Mouse (Mus musculus) limb, embryonic 12.5 days (tissue): ENCODE data around the gene Ubn1. TPM values are rescaled to one million over a fixed set of nuclear protein-coding genes. Genes with fewer than 3 reads are reported as not detected.

ENCODE experiments used
- ATAC-seq: fragments of 200-750 bp; cut with Nextera tagmentation; 2 replicates; pipeline ENCODE4 v1.8.0; 2017; ENCODE audit warnings: low read depth, moderate TSS enrichment; ENCODE audit not compliant: insufficient number of reproducible peaks, insufficient read depth, low FRiP score, low TSS enrichment
- H3K27ac ChIP-seq: fragments of 300-500 bp; sonication (generic); 2 replicates; pipeline ENCODE4 v1.5.1; 2016; ENCODE audit warnings: mild to moderate bottlenecking, moderate library complexity
- H3K27me3 ChIP-seq: fragments of 300-500 bp; sonication (generic); 2 replicates; pipeline ENCODE4 v1.6.1; 2016; ENCODE audit warnings: mild to moderate bottlenecking, moderate library complexity
- H3K36me3 ChIP-seq: fragments of 300-500 bp; sonication (generic); 2 replicates; pipeline ENCODE4 v1.6.1; 2016; ENCODE audit warnings: mild to moderate bottlenecking, moderate library complexity
- H3K4me1 ChIP-seq: fragments of 300-500 bp; sonication (generic); replicated peaks from 2 replicates; pipeline ENCODE4 v1.6.1; 2016
- H3K4me2 ChIP-seq: fragments of 300-500 bp; sonication (generic); 2 replicates; pipeline ENCODE4 v1.6.1; 2016; ENCODE audit warnings: mild to moderate bottlenecking, moderate library complexity
- H3K4me3 ChIP-seq: fragments of 300-500 bp; sonication (generic); replicated peaks from 2 replicates; pipeline ENCODE4 v1.5.1; 2016; ENCODE audit warnings: mild to moderate bottlenecking
- H3K9ac ChIP-seq: fragments of 300-500 bp; sonication (generic); replicated peaks from 2 replicates; pipeline ENCODE4 v1.6.1; 2016; ENCODE audit warnings: mild to moderate bottlenecking, moderate library complexity
- H3K9me3 ChIP-seq: fragments of 300-500 bp; sonication (generic); 2 replicates; pipeline ENCODE4 v1.6.1; 2016; ENCODE audit warnings: mild to moderate bottlenecking, moderate library complexity
- WGBS: fragments of 180-500 bp; shearing (Covaris S2); methylation state at CpG from one replicate; pipeline ENCODE4 v1.1.7; 2016; 5-methylcytosine and 5-hydroxymethylcytosine counted together
- polyA plus RNA-seq: library from polyadenylated mRNA; unstranded; fragments of >200 nt; fragmentation: Nextera tagmentation; extraction: Ambion mirVana; gene quantifications from 2 replicates; pipeline ENCODE4 v1.2.1, GENCODE M21; 2016

Ubn1 gene
- polyA plus RNA-seq, 1 experiment from 2014 or later, result 27.0 TPM

GRCm38 (mm10) chr16:5119845-5120244 is 70.0 kb downstream of the Ubn1 start:
- Histone ChIP-seq H3K27me3 (peaks cover 34% of the 10 kb centered on the region), H3K9me3 (no peaks in the 10 kb centered on the region), H3K4me3 (no peak overlapping the region), H3K4me2 (no peak overlapping the region), H3K27ac (no peak overlapping the region), H3K36me3 (no peaks in the 10 kb centered on the region), H3K4me1 (no peaks in the 10 kb centered on the region), H3K9ac (no peak overlapping the region)
- WGBS, result 74% methylated on average over 4 of the region's 4 CpGs
- ATAC-seq, result no peak

- Histone ChIP-seq H3K9ac (no peak overlapping the region), H3K4me2 (no peak overlapping the region), H3K27me3 (peaks cover 53% of the 10 kb centered on the region), H3K27ac (no peak overlapping the region), H3K4me3 (no peak overlapping the region), H3K9me3 (no peaks in the 10 kb centered on the region), H3K4me1 (no peaks in the 10 kb centered on the region), H3K36me3 (no peaks in the 10 kb centered on the region)
- no peak for ATAC-seq
- WGBS, result 55% methylated on average over 6 of the region's 6 CpGs
Measured at GRCm38 (mm10) chr16:5123476-5123875, 73.6 kb downstream of the Ubn1 start.

DNA sequence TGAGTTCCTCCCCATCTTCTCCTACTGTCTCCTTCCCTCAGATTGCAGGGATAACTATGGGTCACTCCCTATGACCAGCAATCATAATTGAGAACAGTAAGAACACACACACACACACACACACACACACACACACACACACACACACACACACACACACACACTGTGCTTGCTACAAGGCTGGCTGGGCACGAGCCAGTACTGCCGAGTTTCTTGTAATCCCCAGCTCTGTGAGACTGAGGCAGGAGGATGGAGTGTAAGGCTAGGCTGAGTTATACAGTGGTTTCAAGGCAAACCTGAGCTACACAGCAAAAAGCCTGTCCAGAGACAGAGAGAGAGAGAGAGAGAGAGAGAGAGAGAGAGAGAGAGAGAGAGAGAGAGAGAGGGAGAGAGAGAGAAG is 80.3 kb downstream of the Ubn1 start:
- Histone ChIP-seq H3K9me3 (no peaks in the 10 kb centered on the region), H3K36me3 (no peaks in the 10 kb centered on the region), H3K27ac (no peak overlapping the region), H3K9ac (no peak overlapping the region), H3K4me1 (0 out of 2 replicates have a peak, but pooled peaks cover 10% of the 10 kb centered on the region), H3K27me3 (peaks cover 85% of the 10 kb centered on the region), H3K4me2 (no peak overlapping the region), H3K4me3 (no peak overlapping the region)
- ATAC-seq, result no peak
- 57% methylated on average over 2 of the region's 2 CpGs for WGBS

GRCm38 (mm10) chr16:5130766-5131165 is 80.9 kb downstream of the Ubn1 start:
- WGBS, result 26% methylated on average over 4 of the region's 4 CpGs
- H3K4me3 ChIP-seq, result no peak overlapping the region
- no peak overlapping the region for H3K9ac ChIP-seq
- H3K36me3 ChIP-seq, result no peaks in the 10 kb centered on the region
- no peak overlapping the region for H3K4me2 ChIP-seq
- H3K27ac ChIP-seq, result no peak overlapping the region
- no peaks in the 10 kb centered on the region for H3K9me3 ChIP-seq
- H3K27me3 ChIP-seq, result peaks cover 88% of the 10 kb centered on the region
- 0 out of 2 replicates have a peak, but pooled peaks cover 10% of the 10 kb centered on the region for H3K4me1 ChIP-seq
- no peak for ATAC-seq

GRCm38 (mm10) chr16:5131251-5131922 is 81.5 kb downstream of the Ubn1 start:
- H3K9ac ChIP-seq, result no peak overlapping the region
- no peaks in the 10 kb centered on the region for H3K36me3 ChIP-seq
- no peak for ATAC-seq
- 0 out of 2 replicates have a peak, but pooled peaks cover 10% of the 10 kb centered on the region for H3K4me1 ChIP-seq
- WGBS, result 5% methylated on average over 25 of the region's 25 CpGs
- peak overlapping the region; percentile 43 for H3K4me3 ChIP-seq
- H3K9me3 ChIP-seq, result no peaks in the 10 kb centered on the region
- H3K4me2 ChIP-seq, result peak overlapping the region; percentile 73
- peaks cover 90% of the 10 kb centered on the region for H3K27me3 ChIP-seq
- no peak overlapping the region for H3K27ac ChIP-seq

GRCm38 (mm10) chr16:5132401-5132801 is 82.5 kb downstream of the Ubn1 start, which contains the start of gene Ppl:
Gene Ppl, minus strand, starts transcription at chr16:5132421.
- H3K4me2 ChIP-seq, result peak within 1 kb of the TSS; percentile 73
- 0 out of 2 replicates have a peak, but pooled peaks cover 10% of the 10 kb centered on the region for H3K4me1 ChIP-seq
- ATAC-seq, result no peak; the same call in 1 of the 2 replicates
- peaks cover 85% of the 10 kb centered on the region for H3K27me3 ChIP-seq
- WGBS, result under 1% methylated on average over 39 of the region's 39 CpGs
- peak within 1 kb of the TSS; percentile 43 for H3K4me3 ChIP-seq
- H3K36me3 ChIP-seq, result no peaks in the 10 kb centered on the region
- peak within 1 kb of the TSS; percentile 48 for H3K9ac ChIP-seq
- H3K27ac ChIP-seq, result no peak within 1 kb of the TSS
- no peaks in the 10 kb centered on the region for H3K9me3 ChIP-seq

DNA sequence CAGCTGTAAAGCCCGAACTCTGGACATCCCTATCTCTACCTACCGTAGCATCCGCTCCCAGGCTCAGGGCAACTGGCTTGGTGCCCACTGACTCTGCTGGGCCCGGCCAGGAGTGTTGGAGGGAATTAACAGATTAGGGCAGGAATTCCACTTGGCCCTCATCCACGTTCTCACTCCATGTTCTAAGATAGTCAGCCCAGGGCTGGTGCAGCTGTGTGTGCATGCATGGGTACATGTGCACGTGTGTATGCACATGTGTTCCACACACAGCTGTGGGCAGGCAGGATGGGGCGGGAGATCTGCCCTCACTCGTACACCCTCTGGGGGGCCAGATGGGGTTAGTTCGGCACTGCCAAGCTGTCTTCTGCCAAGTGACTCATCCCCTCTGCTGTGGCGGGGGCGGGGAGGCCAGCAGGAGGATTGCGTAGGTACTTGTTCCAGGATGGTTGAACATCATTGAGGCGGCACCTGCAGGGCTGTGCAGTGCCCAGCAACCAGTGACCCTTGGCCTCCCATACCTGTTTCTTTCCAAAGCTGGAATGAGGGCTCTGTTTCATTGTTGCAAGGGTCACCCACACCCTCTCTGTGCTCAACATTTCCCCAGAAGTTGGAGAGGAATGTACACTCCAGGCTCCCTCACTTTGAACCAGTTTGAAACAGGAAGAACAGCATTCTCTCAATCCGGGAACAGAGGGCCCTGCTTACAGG is 84.9 kb downstream of the Ubn1 start:
- Histone ChIP-seq H3K4me2 (no peak overlapping the region), H3K36me3 (no peaks in the 10 kb centered on the region), H3K27me3 (peaks cover 62% of the 10 kb centered on the region), H3K9ac (no peak overlapping the region), H3K4me1 (peaks cover 10% of the 10 kb centered on the region; the same call in 1 of the 2 replicates), H3K4me3 (no peak overlapping the region), H3K27ac (no peak overlapping the region), H3K9me3 (no peaks in the 10 kb centered on the region)
- ATAC-seq, result no peak
- WGBS, result 80% methylated on average over 14 of the region's 14 CpGs

- H3K36me3 ChIP-seq, result no peaks in the 10 kb centered on the region
- no peak overlapping the region for H3K4me2 ChIP-seq
- no peak for ATAC-seq
- no peaks in the 10 kb centered on the region for H3K9me3 ChIP-seq
- no peak overlapping the region for H3K4me3 ChIP-seq
- H3K4me1 ChIP-seq, result peaks cover 10% of the 10 kb centered on the region; the same call in 1 of the 2 replicates
- H3K9ac ChIP-seq, result no peak overlapping the region
- H3K27ac ChIP-seq, result no peak overlapping the region
- peaks cover 53% of the 10 kb centered on the region for H3K27me3 ChIP-seq
- WGBS, result 76% methylated on average over 8 of the region's 8 CpGs
Measured at GRCm38 (mm10) chr16:5135551-5136261, 85.8 kb downstream of the Ubn1 start.

Other genes with a start within 250 kb of the Ubn1 start
- 0.46 and 0.58 TPM in 2 replicates for gene 4930562C15Rik, start 214.6 kb upstream of the Ubn1 start, polyA plus RNA-seq
- gene Ubald1, start 169.7 kb upstream of the Ubn1 start, polyA plus RNA-seq, result 31.5 and 35.3 TPM in 2 replicates
- gene Mgrn1, start 163.8 kb upstream of the Ubn1 start, polyA plus RNA-seq, result 87.1 and 87.5 TPM in 2 replicates
- gene Nudt16l1, start 111.3 kb upstream of the Ubn1 start, polyA plus RNA-seq, result 168 and 171 TPM in 2 replicates
- 63.0 and 67.6 TPM in 2 replicates for gene Anks3, start 85.9 kb upstream of the Ubn1 start, polyA plus RNA-seq
- 0.08 TPM in 1 of 2 replicates, not detected in the other for gene Sept12, start 52.2 kb upstream of the Ubn1 start, polyA plus RNA-seq
- 1.6 and 4.3 TPM in 2 replicates for gene Smim22, start 42.8 kb upstream of the Ubn1 start, polyA plus RNA-seq
- 71.5 and 74.3 TPM in 2 replicates for gene Rogdi, start 36.5 kb upstream of the Ubn1 start, polyA plus RNA-seq
- 168 and 174 TPM in 2 replicates for gene Glyr1, start 194 bp upstream of the Ubn1 start, polyA plus RNA-seq
- gene Ppl, start 82.4 kb downstream of the Ubn1 start, polyA plus RNA-seq, result 3.3 TPM in 2 replicates
- gene Sec14l5, start 97.1 kb downstream of the Ubn1 start, polyA plus RNA-seq, result 0.04 and 0.05 TPM in 2 replicates
- gene Nagpa, start 154.0 kb downstream of the Ubn1 start, polyA plus RNA-seq, result 14.5 and 14.7 TPM in 2 replicates
- gene AU021092, start 172.2 kb downstream of the Ubn1 start, polyA plus RNA-seq, result 1.2 and 1.4 TPM in 2 replicates
- gene Alg1, start 183.6 kb downstream of the Ubn1 start, polyA plus RNA-seq, result 27.8 and 28.2 TPM in 2 replicates
- gene Eef2kmt, start 205.9 kb downstream of the Ubn1 start, polyA plus RNA-seq, result 14.3 and 16.8 TPM in 2 replicates